Mouse (Mus musculus) adrenal gland (tissue): Measurements from ENCODE around the gene Chd2.

Source experiments
- intact Hi-C: fragments of 180-260 bp; cut with DNase I; formaldehyde crosslinking; loops from one replicate; pipeline ENCODE4 v1.15.1; 2025

Gene Chd2

GRCm38 (mm10) chr7:73414192-73414591 is 127.4 kb downstream of the Chd2 start:
- intact Hi-C loops = no loop called here

GRCm38 (mm10) chr7:73412419-73412818 is 129.2 kb downstream of the Chd2 start:
- intact Hi-C loops = no loop called here

- intact Hi-C loops = no loop called here
Observed at GRCm38 (mm10) chr7:73411986-73412385, 129.6 kb downstream of the Chd2 start.

- intact Hi-C loops = no loop called here
Observed at GRCm38 (mm10) chr7:73411523-73411922, 130.1 kb downstream of the Chd2 start.

- intact Hi-C loops = no loop called here
Observed at GRCm38 (mm10) chr7:73405550-73405949, 136.1 kb downstream of the Chd2 start.

GRCm38 (mm10) chr7:73403538-73403937 is 138.1 kb downstream of the Chd2 start:
- intact Hi-C loops = no loop called here

- intact Hi-C loops = no loop called here
Observed at GRCm38 (mm10) chr7:73402671-73403070, 139.0 kb downstream of the Chd2 start.

- intact Hi-C loops = no loop called here
Observed at GRCm38 (mm10) chr7:73402106-73402505, 139.5 kb downstream of the Chd2 start.

GRCm38 (mm10) chr7:73400051-73400916 is 141.3 kb downstream of the Chd2 start:
- intact Hi-C loops = no loop called here

- intact Hi-C loops = no loop called here
Observed at GRCm38 (mm10) chr7:73399501-73400044, 142.1 kb downstream of the Chd2 start.

GRCm38 (mm10) chr7:73398806-73399442 is 142.7 kb downstream of the Chd2 start:
- intact Hi-C loops = no loop called here

- intact Hi-C loops = no loop called here
Observed at GRCm38 (mm10) chr7:73398319-73398718, 143.3 kb downstream of the Chd2 start.

- intact Hi-C loops = no loop called here
Observed at GRCm38 (mm10) chr7:73394013-73394409, 147.6 kb downstream of the Chd2 start.

GRCm38 (mm10) chr7:73393307-73394012 is 148.2 kb downstream of the Chd2 start:
- intact Hi-C loops = no loop called here

- intact Hi-C loops = no loop called here
Observed at GRCm38 (mm10) chr7:73392359-73392758, 149.3 kb downstream of the Chd2 start.

- intact Hi-C loops = no loop called here
Observed at GRCm38 (mm10) chr7:73391518-73392321, 149.9 kb downstream of the Chd2 start.

- intact Hi-C loops = no loop called here
Observed at GRCm38 (mm10) chr7:73391002-73391517, 150.6 kb downstream of the Chd2 start.

- intact Hi-C loops = no loop called here
Observed at GRCm38 (mm10) chr7:73390426-73391001, 151.1 kb downstream of the Chd2 start.

GRCm38 (mm10) chr7:73389871-73390294 is 151.7 kb downstream of the Chd2 start:
- intact Hi-C loops = loop anchor here (10.0 kb wide), 1 partner anchor 855 kb away; no protein-coding TSS in a partner anchor

- intact Hi-C loops = loop anchor here (10.0 kb wide), 1 partner anchor 855 kb away; no protein-coding TSS in a partner anchor
Observed at GRCm38 (mm10) chr7:73389419-73389818, 152.2 kb downstream of the Chd2 start.
